Mouse (Mus musculus) retina, embryonic 14.5 days (tissue): ENCODE data around the gene Astn1.
A peak's percentile ranks its signal among the peaks of the same experiment; 100 is the strongest.

Source experiments
- DNase-seq: peaks from one replicate; pipeline ENCODE4 v3.0.0-alpha.2; 2015; ENCODE audit warnings: low spot score

The Astn1 gene

DNA sequence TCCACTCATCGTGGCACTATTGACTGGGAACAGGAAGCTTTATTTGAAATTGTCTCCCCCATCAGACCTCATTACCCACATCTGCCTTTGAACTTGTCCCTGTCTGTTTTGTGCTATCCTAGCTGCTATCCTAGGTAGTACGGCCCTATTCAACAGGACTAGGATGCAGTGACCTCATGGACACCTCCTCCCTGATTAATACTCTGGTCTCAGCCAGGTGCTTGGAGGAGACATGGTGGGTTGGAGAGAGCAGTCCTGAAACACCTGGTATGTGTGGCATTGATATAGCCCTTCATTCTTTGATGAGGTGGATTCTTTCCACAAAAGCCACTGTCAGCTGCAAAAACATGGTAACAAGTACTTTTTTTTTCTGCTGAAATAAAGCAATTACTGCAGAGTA, 52.1 kb downstream of the Astn1 start:
- no peak for DNase-seq

DNA sequence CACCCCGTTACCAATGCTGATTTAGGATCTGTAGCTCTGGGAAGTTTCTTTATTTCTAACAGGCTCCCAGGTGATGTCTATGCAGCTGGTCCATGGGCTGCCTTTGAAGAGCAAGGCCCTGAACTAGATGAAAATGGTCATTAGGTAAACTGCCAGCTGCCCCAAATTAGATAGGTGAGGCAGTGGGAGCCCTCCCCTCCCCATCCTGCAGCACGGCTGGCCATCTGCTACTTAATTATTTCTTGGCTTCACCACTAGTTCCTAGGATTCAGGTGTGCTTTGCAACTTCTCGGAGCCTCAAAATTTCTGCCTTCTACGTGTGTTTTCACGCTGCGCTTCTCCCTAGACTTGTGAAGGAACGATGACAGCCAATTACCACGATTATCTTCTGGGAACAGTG, 59.4 kb downstream of the Astn1 start:
- no peak for DNase-seq

DNA sequence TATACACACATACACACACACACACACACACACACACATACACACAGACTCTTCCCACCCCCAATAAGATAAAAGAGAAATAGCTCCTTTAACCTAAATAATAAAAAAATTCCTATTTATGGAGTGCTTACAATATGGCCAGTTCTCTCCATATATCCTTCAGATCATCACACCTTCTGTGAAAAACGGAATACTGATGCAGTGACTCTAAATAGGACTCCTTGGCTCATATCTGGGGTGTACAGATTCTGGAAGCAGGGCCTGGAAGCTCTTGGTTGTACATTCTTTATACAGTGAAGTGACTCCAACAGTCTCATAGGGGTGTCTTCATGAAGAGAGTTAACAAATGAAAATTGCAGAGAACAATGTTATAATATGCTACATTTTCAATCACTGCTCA, 60.7 kb downstream of the Astn1 start:
- DNase-seq = no peak

DNA sequence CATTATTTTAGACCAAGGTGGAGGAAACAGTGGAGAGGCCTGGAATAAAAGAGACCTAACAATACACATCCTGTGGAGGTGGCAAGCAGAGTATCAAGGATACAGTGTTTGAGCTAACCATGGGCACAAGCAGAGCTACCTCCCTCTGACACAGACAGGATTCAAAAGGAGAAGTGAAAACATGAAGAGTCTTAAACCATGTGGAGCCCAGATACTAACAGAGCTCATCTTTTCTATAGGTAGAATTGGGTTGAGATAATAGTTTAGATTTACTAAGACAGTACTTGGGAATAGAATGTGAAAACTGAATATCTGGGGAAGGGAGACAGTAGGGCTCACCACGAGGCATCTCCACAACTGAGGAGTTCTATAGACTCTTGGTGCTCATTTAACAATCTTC, 84.0 kb downstream of the Astn1 start:
- no peak for DNase-seq

DNA sequence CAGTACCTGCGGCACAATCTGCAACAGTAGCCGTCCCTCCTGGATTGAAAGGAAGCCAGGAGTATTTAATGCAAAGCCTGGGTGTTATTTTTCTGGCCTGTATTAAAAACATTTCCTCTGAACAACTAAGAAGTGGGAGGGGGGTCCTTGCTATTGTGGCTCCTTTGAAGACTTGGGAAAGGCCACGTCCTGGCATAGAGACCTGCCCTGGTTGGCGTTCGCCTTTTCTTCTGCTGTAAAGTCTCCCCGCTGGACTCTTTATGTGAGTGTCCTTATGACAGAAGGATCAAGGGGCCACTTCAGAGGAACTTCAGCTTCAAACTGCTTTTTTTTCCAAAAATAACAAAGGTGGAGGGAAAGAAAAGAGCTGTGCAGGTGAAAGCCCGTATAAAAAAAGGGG, 85.9 kb downstream of the Astn1 start:
- no peak for DNase-seq

DNA sequence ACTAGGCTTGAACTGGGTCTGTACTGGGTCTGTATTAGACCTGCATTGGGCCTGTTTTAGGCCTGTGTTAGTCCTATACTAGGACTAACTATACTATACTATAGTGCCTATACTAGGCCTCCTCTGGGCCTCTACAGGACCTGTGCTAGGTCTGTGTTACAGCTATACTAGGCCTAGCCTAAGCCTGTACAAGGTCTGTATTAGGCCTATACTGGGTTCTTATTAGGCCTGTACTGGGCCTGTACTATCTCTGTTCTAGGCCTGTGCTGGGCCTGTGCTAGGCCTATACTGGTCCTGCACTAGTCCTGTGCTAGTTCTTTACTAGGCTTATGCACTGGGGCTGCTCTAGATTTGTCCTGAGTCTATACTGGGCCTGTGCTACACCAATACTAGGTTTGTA, 90.6 kb downstream of the Astn1 start:
- DNase-seq = no peak

DNA sequence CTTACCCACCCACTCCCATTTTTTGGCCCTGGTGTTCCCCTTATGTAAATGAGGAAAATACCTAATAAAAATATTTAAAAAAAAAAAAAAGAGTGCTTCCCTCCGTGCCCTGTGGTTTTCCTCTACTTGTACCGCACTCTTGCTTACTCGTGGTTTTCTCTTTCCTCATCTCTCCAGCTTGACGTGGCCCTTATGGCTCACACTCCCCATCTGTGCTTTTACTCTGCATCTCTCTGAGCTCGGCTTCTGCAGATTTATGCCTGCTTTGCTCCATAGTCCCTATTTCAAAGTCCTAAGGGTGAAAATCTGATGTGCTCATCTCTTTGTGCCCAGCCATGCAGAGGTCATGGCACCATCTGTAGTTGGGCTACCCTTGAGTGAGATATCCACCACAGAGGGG, 91.5 kb downstream of the Astn1 start:
- DNase-seq = no peak

DNA sequence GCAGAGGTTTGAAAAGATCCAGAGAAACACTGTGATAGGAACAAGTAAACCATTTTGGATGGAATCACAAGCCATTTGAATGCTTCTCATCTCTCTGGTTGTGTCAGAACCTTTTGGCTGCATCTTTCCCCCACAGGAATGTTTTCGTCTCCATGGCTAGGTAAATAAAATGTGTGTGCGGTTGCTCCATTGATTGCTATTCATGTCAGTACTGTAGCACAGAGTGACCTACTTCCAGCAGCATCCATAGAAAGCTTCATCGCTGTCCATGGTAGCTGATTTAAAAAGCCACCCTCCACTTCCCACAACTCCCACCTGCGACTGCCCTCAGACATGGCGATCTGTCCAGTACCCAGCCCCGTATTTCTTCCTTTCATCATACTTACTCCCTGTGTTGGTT, 101.9 kb downstream of the Astn1 start:
- peak; percentile 71 for DNase-seq

DNA sequence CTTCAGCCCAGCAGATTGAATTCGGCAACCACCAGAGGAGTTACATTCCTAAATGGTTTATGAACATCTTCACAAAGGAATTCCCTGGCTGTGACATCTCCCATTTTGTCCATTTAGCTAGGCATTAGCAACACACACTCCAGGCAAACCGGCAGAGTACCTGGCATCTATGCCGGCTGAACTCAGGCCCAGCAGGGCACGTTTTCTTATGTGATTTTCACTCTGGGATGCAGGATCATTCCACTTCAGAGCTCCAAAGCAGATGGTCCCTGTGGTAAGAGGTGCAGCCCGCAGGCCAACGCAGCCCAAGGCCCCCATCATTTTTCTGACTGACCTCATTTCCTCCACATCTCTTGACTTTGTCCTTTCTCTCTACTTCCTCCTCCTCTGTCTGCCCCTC, 103.2 kb downstream of the Astn1 start:
- DNase-seq = no peak

DNA sequence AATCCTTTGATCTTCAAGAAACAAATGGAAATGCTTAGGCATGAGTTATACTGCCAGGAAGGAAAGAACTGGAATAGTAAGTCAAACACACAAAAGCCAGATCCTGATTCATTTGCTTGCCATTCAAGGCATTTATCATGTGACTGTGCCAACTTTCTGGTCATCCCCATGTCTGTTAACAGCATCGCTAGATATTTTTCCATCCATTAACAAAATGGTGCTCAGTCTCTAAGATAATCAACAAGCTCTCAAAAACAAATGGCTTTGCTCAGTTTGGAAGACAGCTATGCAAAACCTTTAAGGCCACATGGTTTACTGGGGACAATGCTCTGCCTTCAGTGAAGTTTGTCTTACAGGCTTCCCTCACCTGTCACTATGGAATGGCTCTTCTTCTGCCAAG, 115.8 kb downstream of the Astn1 start:
- DNase-seq = no peak

DNA sequence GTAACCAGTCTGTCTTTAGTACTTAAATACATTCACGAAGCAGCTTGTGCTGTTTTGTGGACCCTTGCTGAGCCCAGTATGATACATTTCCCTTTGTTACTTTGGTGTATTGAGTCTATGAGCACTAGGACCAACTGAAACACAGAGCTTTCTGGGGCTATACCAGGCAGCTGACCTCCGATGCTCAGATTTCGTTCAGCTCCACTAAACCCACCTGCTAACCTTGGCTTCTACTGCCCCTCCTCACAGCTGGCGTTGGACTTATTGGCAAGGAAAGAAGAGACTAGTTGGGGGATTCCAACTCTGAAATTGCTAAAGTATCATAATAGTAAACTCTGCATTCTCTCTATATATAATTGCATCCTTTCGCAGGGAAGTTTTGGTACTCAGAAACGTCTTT, 118.2 kb downstream of the Astn1 start:
- DNase-seq = peak; percentile 16

DNA sequence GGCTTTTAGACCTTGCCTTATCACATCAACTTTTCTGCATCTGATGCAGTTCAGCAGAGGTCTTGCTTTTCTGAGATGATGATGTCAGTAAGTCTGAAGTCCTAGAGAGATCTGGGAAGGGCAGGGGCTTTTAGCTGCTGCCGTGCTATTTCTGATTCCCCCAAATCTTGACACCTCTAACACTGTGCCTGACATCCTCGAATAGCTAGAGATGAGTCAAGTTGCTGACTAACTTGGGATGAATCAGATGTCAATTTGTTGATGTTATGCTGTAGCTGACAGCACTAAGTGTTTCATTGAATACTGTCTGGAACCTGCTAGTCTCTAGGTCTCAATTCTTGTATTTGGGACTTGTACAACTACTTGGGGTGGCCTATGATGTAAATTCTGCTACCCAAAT, 121.7 kb downstream of the Astn1 start:
- no peak for DNase-seq

DNA sequence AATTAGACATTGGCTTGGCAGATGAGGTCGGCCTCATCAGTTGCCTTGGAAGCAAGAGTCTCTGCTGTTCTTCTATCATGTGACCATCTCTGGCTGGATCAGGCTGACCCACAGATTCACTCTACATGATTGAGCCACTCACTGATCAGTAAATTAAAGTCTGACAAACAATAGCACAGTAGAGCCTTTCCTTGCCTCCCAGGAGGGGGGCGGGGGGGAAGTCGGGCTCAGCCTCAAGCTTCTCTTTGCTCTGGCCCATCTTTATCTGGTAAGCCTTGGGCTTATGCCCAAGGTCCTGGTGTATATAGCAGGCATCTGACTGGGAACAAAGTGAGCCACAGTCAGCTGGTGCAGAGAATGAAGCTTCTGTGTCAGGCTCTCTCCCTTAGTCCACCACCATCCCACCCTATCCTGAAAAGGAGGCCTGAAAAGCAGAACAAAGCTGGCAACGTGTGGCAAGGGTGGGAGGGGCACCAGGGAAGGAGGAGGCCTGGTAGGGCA, 127.5 kb downstream of the Astn1 start:
- peak; percentile 56 for DNase-seq

DNA sequence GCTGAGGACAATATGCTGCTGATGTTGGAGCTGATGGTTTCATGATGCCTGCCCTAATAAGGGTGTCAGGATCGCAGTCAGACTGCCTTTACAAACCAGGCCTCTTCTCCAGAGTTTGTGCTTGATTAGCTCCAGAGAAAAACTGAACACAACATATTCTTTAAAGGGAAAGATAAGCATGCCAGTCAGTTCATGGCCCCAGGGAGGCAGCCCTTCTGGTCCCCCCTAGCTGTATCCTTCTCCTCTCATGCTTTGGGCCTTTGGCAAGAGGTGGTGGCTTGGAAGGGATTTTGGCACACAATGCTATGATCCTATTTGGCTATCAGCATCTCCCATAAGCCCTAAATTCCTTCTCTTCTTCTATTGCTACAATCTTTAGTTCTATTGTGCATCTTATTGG, 128.1 kb downstream of the Astn1 start:
- peak; percentile 35 for DNase-seq

DNA sequence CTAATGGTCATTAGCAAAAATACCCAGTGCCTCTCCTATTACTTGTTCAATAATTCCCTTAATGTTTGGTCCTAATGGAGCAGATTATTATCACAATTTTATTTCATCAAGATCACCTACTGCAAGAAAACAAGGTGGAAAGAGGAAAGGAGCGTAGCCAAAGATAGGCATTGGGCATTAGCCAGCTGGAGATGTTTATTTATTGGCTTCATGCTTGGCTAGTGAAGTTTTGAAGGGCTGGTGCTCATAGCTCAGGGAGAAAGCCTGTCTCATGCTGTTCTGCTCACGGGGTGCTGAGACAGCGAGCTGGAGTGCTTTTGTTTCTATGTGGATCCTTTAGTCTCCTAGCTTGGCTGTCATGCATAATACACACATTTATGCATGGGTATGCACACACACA, 131.2 kb downstream of the Astn1 start:
- DNase-seq = no peak

DNA sequence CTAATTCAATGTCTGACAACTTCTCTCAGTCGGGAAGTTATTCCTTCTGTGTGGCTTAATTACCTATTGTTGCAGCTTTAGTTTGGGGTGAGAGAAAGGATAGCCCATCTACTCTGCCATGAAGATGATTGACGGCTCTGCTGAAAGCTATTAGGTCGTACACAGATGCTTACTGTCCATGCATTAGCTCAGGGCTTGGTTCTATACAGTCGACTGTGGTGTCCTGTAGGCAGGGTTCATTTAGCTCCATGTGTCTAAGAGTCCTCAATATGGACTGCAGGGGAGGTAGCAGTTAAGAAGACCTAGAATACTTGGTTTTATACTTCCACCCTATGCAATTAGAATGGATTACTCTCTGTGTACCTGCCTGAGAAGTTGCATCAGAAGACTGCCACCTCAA, 138.1 kb downstream of the Astn1 start:
- peak; percentile 36 for DNase-seq

DNA sequence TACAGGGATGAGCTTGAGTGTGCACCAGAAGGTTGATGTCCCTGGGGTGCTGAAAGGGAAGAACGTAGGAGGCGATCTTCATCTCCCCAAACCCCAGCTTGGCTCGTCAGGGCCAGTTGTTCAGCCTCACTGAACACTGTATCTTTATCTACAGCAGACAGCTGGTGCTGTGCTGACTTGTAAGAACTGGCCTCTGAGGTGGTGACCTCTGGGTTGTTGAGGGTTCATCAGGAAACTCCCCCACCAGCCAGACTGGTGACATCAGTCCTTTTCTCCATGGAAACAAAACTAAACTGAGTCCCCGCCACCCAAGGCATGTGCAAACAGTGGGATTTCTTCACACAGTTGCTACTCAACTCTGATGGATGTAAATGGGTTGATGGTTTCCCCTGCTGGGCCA, 138.9 kb downstream of the Astn1 start:
- peak; percentile 41 for DNase-seq

DNA sequence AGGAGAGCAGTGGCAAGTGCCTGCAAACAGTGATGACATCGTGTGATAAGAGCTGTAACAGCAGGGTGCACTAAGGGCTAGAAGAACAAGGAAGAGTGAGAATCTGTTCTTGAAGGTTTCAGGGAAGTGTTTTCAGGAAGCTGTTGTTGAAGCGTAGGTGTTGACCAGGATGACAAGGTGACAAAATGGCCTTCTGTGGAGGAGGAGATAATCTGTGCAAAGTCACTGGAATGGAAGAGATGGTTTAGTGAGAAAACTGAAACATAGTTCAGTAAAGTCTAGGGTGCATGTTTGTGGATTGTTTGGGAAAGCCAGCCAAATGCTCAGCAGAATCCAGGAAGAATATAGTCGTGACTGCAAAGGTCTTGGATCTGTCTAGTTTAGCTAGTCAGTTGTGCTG, 145.5 kb downstream of the Astn1 start:
- no peak for DNase-seq

DNA sequence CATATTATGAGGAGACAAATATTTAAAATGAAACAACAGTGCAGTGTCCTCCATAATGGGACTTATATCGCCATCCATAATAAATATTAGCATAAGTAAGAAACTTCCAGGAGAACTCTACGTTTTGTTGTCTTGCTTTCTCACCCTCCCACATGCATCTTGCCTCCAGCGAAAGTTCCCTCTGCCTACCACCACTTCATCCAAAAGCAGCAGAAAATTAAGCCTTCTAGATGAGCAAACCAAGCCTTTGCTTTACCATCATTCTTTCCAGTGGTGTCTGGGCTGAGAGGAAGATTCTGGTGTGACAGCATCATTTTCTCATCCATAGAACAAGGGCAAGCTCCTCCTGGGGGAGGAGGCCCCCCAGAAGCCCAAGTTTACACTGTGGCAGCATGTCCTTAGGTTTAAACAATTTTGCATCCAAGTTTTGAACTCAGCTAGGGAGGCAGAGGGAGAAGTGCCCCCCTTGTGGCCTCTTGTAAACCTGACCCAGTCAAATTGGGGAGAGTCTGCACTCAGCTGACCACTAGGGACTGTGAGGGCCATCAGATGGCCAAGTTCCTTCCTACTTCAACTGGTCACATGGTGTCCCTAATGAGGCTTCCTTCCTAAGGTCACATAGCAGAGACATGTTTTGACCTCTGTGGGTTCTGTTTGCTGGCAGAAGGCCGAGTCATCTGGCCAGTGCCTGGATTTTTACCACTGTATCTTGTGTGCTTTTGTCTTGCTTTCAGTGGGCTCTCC, 147.2 kb downstream of the Astn1 start:
- DNase-seq = no peak

DNA sequence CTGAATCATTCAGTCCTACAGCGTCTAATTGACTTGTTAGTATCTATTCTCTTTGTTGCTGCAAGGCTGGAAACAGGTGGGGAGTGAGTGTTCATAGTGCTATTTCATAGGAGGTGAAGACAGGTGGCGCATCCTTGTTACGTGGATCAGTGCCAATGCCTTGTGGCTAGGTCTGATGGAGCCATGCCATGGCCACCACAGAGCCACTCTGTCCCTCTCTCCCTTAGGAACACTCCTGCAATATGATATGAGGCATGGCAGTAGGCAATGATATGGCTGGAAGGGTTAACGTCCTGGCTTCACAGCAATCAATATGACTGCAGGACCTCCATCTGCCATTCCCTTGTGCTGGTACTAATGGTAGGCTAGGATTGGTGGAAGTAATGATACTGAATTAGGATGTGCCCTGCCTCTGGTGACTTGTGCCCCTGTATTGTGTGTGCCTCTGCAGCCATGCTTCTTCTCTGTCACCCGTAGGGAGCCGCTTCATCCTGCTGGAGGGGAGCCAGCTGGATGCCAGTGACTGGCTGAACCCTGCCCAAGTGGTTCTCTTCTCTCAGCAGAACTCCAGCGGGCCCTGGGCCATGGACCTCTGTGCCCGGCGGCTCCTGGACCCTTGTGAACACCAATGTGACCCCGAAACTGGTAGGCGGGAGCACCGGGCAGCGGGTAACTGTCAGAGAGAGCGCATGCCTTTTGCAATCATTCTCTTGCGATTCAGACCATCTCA, 148.6 kb downstream of the Astn1 start:
- no peak for DNase-seq

DNA sequence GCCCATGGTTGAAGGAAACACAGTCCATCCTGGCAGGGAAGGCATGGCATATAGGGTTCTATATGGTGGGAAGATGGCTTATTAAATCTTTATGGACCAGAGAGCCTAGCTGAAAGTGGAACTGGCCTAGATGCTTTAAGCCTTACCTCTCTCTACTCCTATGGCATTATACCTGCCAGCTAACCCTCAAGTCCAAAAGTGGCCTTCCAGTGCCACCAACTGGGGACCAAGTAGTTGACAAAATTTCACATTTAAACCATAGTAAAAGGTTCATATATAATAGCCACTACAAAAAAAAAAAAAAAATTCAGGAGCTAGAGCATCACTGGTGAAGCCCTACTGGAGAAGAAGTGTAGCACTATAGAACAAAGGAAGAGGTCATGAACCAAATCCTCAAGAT, 150.0 kb downstream of the Astn1 start:
- no peak for DNase-seq

DNA sequence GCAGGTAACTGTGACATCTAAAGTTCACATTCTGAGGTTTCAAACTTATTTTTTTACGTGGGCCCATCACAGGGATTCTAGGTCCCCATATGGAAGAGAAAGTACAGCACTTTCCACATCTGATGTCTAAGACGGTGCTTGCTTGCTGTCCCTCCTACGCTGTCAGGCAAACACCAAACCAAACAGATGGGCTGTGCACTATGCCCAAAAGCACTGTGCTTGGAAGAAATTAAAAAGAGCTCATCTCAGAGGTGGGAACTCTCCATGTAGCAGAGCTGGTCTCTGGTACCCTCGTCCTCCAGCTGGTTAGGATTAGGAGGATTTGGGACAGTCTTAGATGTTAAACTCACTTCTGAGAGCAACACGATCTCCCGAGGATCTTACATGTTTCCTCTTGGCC, 150.6 kb downstream of the Astn1 start:
- no peak for DNase-seq

DNA sequence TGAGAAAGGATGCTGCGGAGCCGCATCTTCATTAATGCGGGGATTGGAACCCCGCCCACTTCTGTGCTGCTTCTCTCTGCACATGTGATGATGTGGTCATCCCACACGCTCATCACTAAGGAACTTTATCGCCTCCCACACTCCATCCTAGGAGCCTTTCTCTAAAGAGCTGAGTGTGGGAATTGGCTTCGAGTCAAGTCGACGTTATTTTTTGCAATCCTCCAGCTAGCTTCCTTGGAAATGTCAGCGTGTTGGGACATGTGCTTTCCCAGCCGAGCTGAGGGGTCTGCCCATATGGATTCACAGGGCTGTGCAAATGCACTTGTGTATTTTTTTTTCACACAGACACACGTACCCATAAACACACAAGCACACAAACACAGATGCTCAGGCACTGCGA, 151.5 kb downstream of the Astn1 start:
- DNase-seq = no peak

DNA sequence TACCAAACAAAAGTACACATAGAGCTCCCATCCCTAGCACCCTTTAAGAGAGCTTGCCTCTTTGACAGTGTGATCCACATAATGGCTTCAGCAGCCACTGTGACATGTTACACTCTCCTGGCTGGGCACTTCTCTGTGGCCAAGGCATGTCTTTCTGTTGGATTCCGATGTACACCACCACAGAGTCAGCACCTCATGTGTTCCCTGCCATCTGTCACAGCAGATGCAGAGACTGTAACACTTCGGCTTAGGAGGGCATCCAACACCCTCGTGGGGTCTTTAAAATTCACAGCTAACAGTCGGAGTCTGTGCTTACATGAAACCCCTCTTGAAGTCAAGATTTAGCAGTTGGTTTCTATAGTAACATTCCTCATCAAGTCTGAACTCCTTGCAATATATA, 154.5 kb downstream of the Astn1 start:
- DNase-seq = no peak
